In the genomic region with DNA sequence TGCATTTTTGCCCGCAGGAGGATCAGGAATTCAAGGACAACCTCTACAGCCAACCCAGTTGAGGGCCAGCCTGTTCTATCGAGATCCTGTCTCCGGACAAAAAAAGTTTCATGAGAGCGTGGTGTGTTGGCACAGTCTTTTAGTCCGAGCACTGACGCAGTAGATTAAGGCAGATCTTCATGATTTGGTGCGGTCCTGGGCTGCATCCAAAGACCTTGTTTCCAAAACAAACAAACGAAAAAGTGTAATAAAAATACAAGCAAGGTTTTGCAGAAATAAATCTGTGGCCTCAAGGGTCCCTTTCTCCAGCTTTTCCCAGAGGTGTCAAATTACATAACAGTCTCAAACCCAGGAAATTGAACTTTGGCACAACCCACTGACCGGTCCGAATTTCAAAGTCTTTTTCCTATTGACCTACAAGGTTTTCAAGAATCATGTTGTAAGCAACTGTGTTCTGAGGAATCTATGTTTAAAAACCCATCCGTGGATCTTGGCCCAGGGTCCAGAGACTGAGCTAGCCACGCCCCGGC, we compare ENCODE assay signal across 8 mouse cellular contexts. TPM values are rescaled to one million over a fixed set of nuclear protein-coding genes. Genes with fewer than 3 reads are reported as not detected.
DNase-seq lines count a peak whose midpoint lies in the region; ATAC-seq lines count a peak whose summit lies in the region.

No protein-coding gene starts in this region.

- H3K36me3 ChIP-seq in forebrain, embryonic 13.5 days (ENCODE audit: poor library complexity, severe bottlenecking) = peaks cover 37% of the 10 kb centered on the region
- peaks cover 44% of the 10 kb centered on the region for H3K36me3 ChIP-seq in limb, embryonic 10.5 days
- peaks cover 35% of the 10 kb centered on the region for H3K36me3 ChIP-seq in neural tube, embryonic 14.5 days (ENCODE audit: control insufficient read depth, insufficient read depth, low read length)

- peaks cover 52% of the 10 kb centered on the region for H3K4me1 ChIP-seq in forebrain, embryonic 13.5 days
- peaks cover 53% of the 10 kb centered on the region for H3K4me1 ChIP-seq in limb, embryonic 10.5 days
- H3K4me1 ChIP-seq in neural tube, embryonic 14.5 days (ENCODE audit: control insufficient read depth, insufficient read depth, low read length) = peaks cover 17% of the 10 kb centered on the region

- peak overlapping the region; percentile 93 for H3K27ac ChIP-seq in forebrain, embryonic 13.5 days
- peak overlapping the region; percentile 97 for H3K27ac ChIP-seq in limb, embryonic 10.5 days
- peak overlapping the region; percentile 78 for H3K27ac ChIP-seq in neural tube, embryonic 14.5 days (ENCODE audit: low read depth, low read length)

- no peaks in the 10 kb centered on the region for H3K27me3 ChIP-seq in forebrain, embryonic 13.5 days
- H3K27me3 ChIP-seq in limb, embryonic 10.5 days (ENCODE audit: low read depth, poor library complexity, severe bottlenecking) = no peaks in the 10 kb centered on the region
- no peaks in the 10 kb centered on the region for H3K27me3 ChIP-seq in neural tube, embryonic 14.5 days (ENCODE audit: control insufficient read depth, insufficient read depth, low read length)

- peak; percentile 70 for DNase-seq in adrenal gland, adult 8-10 months
- no peak for DNase-seq in adrenal gland, postnatal 25 days
- DNase-seq in 3T3-L1 (ENCODE audit: low read depth, low spot score) = peak; percentile 83
- DNase-seq in limb, embryonic 10.5 days (ENCODE audit: low spot score) = no peak
- DNase-seq in urinary bladder, postnatal 4 days (ENCODE audit: low spot score in 2 of 2) = no peak
- no peak for DNase-seq in spleen, postnatal 10 days (ENCODE audit: low spot score in 2 of 2)

- peak overlapping the region; percentile 99 for H3K4me3 ChIP-seq in forebrain, embryonic 13.5 days
- peak overlapping the region; percentile 96 for H3K4me3 ChIP-seq in limb, embryonic 10.5 days
- H3K4me3 ChIP-seq in neural tube, embryonic 14.5 days (ENCODE audit: low read depth, low read length) = peak overlapping the region; percentile 98

- no peak overlapping the region for H3K9ac ChIP-seq in forebrain, embryonic 13.5 days
- H3K9ac ChIP-seq in neural tube, embryonic 14.5 days (replicated peaks; ENCODE audit: low read depth, low read length) = no peak overlapping the region; the same call in 1 of the 2 replicates

- peak overlapping the region; percentile 98 for H3K4me2 ChIP-seq in forebrain, embryonic 13.5 days
- peak overlapping the region; percentile 99 for H3K4me2 ChIP-seq in neural tube, embryonic 14.5 days (ENCODE audit: low read depth, low read length)

- no peaks in the 10 kb centered on the region for H3K9me3 ChIP-seq in forebrain, embryonic 13.5 days (replicated peaks)
- no peaks in the 10 kb centered on the region for H3K9me3 ChIP-seq in limb, embryonic 10.5 days (replicated peaks)
- H3K9me3 ChIP-seq in neural tube, embryonic 14.5 days (ENCODE audit: control insufficient read depth, low read length) = no peaks in the 10 kb centered on the region

- WGBS in forebrain, embryonic 13.5 days = 7% methylated on average over 13 of the region's 13 CpGs
- 13% methylated on average over 13 of the region's 13 CpGs for WGBS in limb, embryonic 10.5 days
- 5% methylated on average over 13 of the region's 13 CpGs for WGBS in neural tube, embryonic 14.5 days

- peak; percentile 6; the same call in 1 of the 2 replicates for ATAC-seq in forebrain, embryonic 13.5 days
- no peak for ATAC-seq in neural tube, embryonic 14.5 days (ENCODE audit: low read depth)

RNA-seq across cellular contexts. Expression of a gene that starts 0.4 kb away (rescaled TPM):
- 1,000 to 10,000 TPM; 1,447 to 1,655 (median 1,598) TPM for total RNA-seq in adrenal gland, adult 8-10 months (2022)
- 1,495 and 1,572 TPM in 2 replicates for total RNA-seq in adrenal gland, postnatal 25 days (2021)
- 555 and 583 TPM in 2 replicates for polyA plus RNA-seq in forebrain, embryonic 13.5 days (2015; fragmentation: Nextera tagmentation; extraction: Ambion mirVana)
- 575 and 611 TPM in 2 replicates for polyA plus RNA-seq in limb, embryonic 10.5 days (2016; fragmentation: Nextera tagmentation; extraction: Ambion mirVana)
- 373 and 452 TPM in 2 replicates for polyA plus RNA-seq in neural tube, embryonic 14.5 days (2014; fragmentation: Nextera tagmentation; extraction: Ambion mirVana)

RNA-seq across cellular contexts. Expression of a gene that starts 6.8 kb away (rescaled TPM):
- total RNA-seq in adrenal gland, adult 8-10 months (2022) = 10 to 100 TPM; 67.7 to 88.0 (median 81.8) TPM
- 70.8 and 76.5 TPM in 2 replicates for total RNA-seq in adrenal gland, postnatal 25 days (2021)
- 43.5 and 47.7 TPM in 2 replicates for polyA plus RNA-seq in forebrain, embryonic 13.5 days (2015; fragmentation: Nextera tagmentation; extraction: Ambion mirVana)
- 46.5 and 52.0 TPM in 2 replicates for polyA plus RNA-seq in limb, embryonic 10.5 days (2016; fragmentation: Nextera tagmentation; extraction: Ambion mirVana)
- polyA plus RNA-seq in neural tube, embryonic 14.5 days (2014; fragmentation: Nextera tagmentation; extraction: Ambion mirVana) = 64.5 and 67.3 TPM in 2 replicates

RNA-seq across cellular contexts. Expression of a gene that starts 7.6 kb away (rescaled TPM):
- not detected for total RNA-seq in adrenal gland, adult 8-10 months (2022)
- total RNA-seq in adrenal gland, postnatal 25 days (2021) = not detected in 2 replicates
- polyA plus RNA-seq in forebrain, embryonic 13.5 days (2015; fragmentation: Nextera tagmentation; extraction: Ambion mirVana) = not detected in 2 replicates
- not detected in 2 replicates for polyA plus RNA-seq in limb, embryonic 10.5 days (2016; fragmentation: Nextera tagmentation; extraction: Ambion mirVana)
- polyA plus RNA-seq in neural tube, embryonic 14.5 days (2014; fragmentation: Nextera tagmentation; extraction: Ambion mirVana) = not detected in 2 replicates

RNA-seq across cellular contexts. Expression of a gene that starts 8.3 kb away (rescaled TPM):
- 10 to 100 TPM; 22.8 to 32.5 (median 30.1) TPM for total RNA-seq in adrenal gland, adult 8-10 months (2022)
- 33.1 and 36.9 TPM in 2 replicates for total RNA-seq in adrenal gland, postnatal 25 days (2021)
- polyA plus RNA-seq in forebrain, embryonic 13.5 days (2015; fragmentation: Nextera tagmentation; extraction: Ambion mirVana) = 54.2 and 57.0 TPM in 2 replicates
- 73.6 and 73.9 TPM in 2 replicates for polyA plus RNA-seq in limb, embryonic 10.5 days (2016; fragmentation: Nextera tagmentation; extraction: Ambion mirVana)
- 48.4 and 51.4 TPM in 2 replicates for polyA plus RNA-seq in neural tube, embryonic 14.5 days (2014; fragmentation: Nextera tagmentation; extraction: Ambion mirVana)

RNA-seq across cellular contexts. Expression of a gene that starts 25.9 kb away (rescaled TPM):
- total RNA-seq in adrenal gland, adult 8-10 months (2022) = not detected
- not detected in 2 replicates for total RNA-seq in adrenal gland, postnatal 25 days (2021)
- not detected in 2 replicates for polyA plus RNA-seq in forebrain, embryonic 13.5 days (2015; fragmentation: Nextera tagmentation; extraction: Ambion mirVana)
- not detected in 2 replicates for polyA plus RNA-seq in limb, embryonic 10.5 days (2016; fragmentation: Nextera tagmentation; extraction: Ambion mirVana)
- not detected in 2 replicates for polyA plus RNA-seq in neural tube, embryonic 14.5 days (2014; fragmentation: Nextera tagmentation; extraction: Ambion mirVana)

Comparison
In these comparisons a context has a peak if more than half of its experiments do, and no peak if none do; other contexts are left out.
1. DNase-seq: peak in adrenal gland, adult 8-10 months (single experiment) and 3T3-L1 (single experiment); none in adrenal gland, postnatal 25 days (single experiment), limb, embryonic 10.5 days (single experiment), urinary bladder, postnatal 4 days (0 of 2) and spleen, postnatal 10 days (0 of 2).
2. Peak in every context shown above with its lines, with median percentiles within 50 percentile points of each other: H3K27ac ChIP-seq and H3K4me3 ChIP-seq.